ENCODE assay signal across 8 mouse cellular contexts in the genomic region with DNA sequence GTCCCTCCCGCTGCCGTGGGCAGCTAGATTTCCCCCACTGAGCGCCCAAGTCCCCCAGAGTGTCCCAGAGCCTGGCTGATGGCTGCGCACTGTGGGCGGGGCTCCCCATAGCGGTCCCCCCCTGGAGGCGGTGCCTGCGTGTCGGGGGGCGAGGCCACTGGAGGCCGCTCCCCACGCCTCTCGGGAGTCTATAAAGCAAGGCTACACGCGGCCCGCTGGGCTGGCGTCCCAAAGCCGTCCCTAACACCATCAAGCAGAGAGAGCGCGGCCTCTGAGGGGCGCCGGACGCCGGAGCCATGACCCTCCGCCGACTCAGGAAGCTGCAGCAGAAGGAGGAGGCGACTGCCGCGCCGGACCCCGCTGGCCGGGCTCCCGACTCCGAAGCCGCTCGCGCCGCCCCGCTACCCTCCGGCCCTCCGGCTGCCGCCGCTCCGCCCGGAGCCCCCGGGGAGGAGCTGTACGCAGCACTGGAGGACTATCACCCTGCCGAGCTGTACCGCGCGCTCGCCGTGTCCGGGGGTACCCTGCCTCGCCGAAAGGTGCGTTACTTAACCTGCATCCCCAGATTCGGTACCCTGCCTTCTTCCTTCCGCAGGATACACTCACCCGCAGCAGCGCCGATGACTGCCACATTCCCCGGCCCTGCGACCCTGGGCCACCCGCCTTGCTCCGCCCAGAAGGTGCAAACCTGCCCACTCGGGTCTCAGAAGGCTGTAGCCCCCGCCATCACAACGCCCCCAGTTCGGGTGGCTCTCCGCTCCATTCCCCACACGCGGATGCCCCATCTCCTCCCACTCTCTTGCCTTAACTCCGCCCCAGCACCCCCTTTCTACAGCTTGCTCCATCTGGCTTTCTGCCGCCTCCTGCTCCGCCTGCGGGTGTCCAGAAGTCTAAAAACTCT. TPM values are rescaled to one million over a fixed set of nuclear protein-coding genes. Genes with fewer than 3 reads are reported as not detected.
DNase-seq lines count a peak whose midpoint lies in the region; ATAC-seq and TF ChIP-seq lines count a peak whose summit lies in the region.

Gene Grasp, plus strand, starts transcription at position 183 of the 901 bp plus-strand sequence.

- H3K9ac ChIP-seq in ES-Bruce4 (ENCODE audit: low read depth, poor library complexity, severe bottlenecking), result peak within 1 kb of the TSS; percentile 93
- H3K9ac ChIP-seq in lung, embryonic 16.5 days (ENCODE audit: low read length), result peak within 1 kb of the TSS; percentile 80

- H3K9me3 ChIP-seq in ES-Bruce4 (replicated peaks; ENCODE audit: control insufficient read depth, insufficient read depth, low read length, poor library complexity, severe bottlenecking), result no peaks in the 10 kb centered on the region
- H3K9me3 ChIP-seq in lung, embryonic 16.5 days (ENCODE audit: control insufficient read depth, low read length), result no peaks in the 10 kb centered on the region

- peaks cover 4% of the 10 kb centered on the region for H3K36me3 ChIP-seq in ES-Bruce4 (ENCODE audit: control insufficient read depth, insufficient read depth, low read length, poor library complexity, severe bottlenecking)
- peaks cover 6% of the 10 kb centered on the region for H3K36me3 ChIP-seq in lung, embryonic 16.5 days (ENCODE audit: control insufficient read depth, insufficient read depth, low read length)
- H3K36me3 ChIP-seq in thymus, adult 2 months (ENCODE audit: control insufficient read depth, insufficient read depth, low read length), result no peaks in the 10 kb centered on the region

- no peak within 1 kb of the TSS for H3K27ac ChIP-seq in ES-Bruce4 (ENCODE audit: insufficient read depth, low read length)
- H3K27ac ChIP-seq in lung, embryonic 16.5 days (ENCODE audit: low read length), result peak within 1 kb of the TSS; percentile 82
- no peak within 1 kb of the TSS for H3K27ac ChIP-seq in thymus, adult 2 months (ENCODE audit: control insufficient read depth, insufficient read depth, low read length)

- TF ChIP-seq POLR2A in ES-Bruce4 (IDR thresholded peaks at IDR 0.05; ENCODE audit: insufficient read depth, low read length), result peak; percentile 50
- TF ChIP-seq POLR2A in thymus, adult 2 months (IDR thresholded peaks at IDR 0.05; ENCODE audit: control insufficient read depth, extremely low read depth, insufficient read depth, low read length, poor library complexity), result no peak

- WGBS in lung, embryonic 16.5 days, result under 1% methylated on average over 62 of the region's 77 CpGs
- under 1% methylated on average over 77 of the region's 77 CpGs for WGBS in thymus, adult 2 months

- peak; percentile 69 for ATAC-seq in frontal cortex, adult (ENCODE audit: low TSS enrichment)
- ATAC-seq in hematopoietic stem cell, adult 5-6 weeks (replicated peaks in 1 of 2; ENCODE audit: insufficient read depth in 1 of 2, low FRiP score in 2 of 2, low TSS enrichment in 1 of 2, low read depth in 1 of 2, poor library complexity in 2 of 2, severe bottlenecking in 2 of 2), result peak; percentile 73 to 78
- peak; percentile 92 for ATAC-seq in lung, embryonic 16.5 days (ENCODE audit: low read depth)

- no peak for TF ChIP-seq EP300 in ES-Bruce4 (IDR thresholded peaks at IDR 0.05; ENCODE audit: insufficient read depth, low read depth, low read length)

- H3K4me2 ChIP-seq in lung, embryonic 16.5 days (ENCODE audit: low read depth, low read length), result peak within 1 kb of the TSS; percentile 87

- TF ChIP-seq CTCF in ES-Bruce4 (IDR thresholded peaks at IDR 0.05; ENCODE audit: low read depth, low read length), result no peak
- no peak for TF ChIP-seq CTCF in thymus, adult 2 months (IDR thresholded peaks at IDR 0.05; ENCODE audit: borderline replicate concordance, control insufficient read depth, extremely low read depth, insufficient read depth, low read length, poor library complexity)

- peak within 1 kb of the TSS; percentile 81 for H3K4me3 ChIP-seq in ES-Bruce4 (ENCODE audit: low read depth, low read length)
- H3K4me3 ChIP-seq in lung, embryonic 16.5 days (ENCODE audit: low read length), result peak within 1 kb of the TSS; percentile 63
- H3K4me3 ChIP-seq in thymus, adult 2 months (ENCODE audit: control insufficient read depth, insufficient read depth, low read length), result peak within 1 kb of the TSS; percentile 53

- peak; percentile 85 for DNase-seq in cerebellum, adult 11-12 months
- DNase-seq in layer of hippocampus, postnatal 10 days (ENCODE audit: low spot score in 2 of 2), result peak; percentile 83 to 91
- DNase-seq in ovary, adult 18-20 months (ENCODE audit: low spot score), result peak; percentile 90
- peak; percentile 82 for DNase-seq in thymus, adult 2 months

- H3K4me1 ChIP-seq in ES-Bruce4 (ENCODE audit: control insufficient read depth, insufficient read depth, low read length), result peaks cover 7% of the 10 kb centered on the region
- peaks cover 53% of the 10 kb centered on the region for H3K4me1 ChIP-seq in lung, embryonic 16.5 days (replicated peaks; ENCODE audit: control insufficient read depth, insufficient read depth, low read length)
- H3K4me1 ChIP-seq in thymus, adult 2 months (replicated peaks; ENCODE audit: control insufficient read depth, insufficient read depth, low read length), result peaks cover 32% of the 10 kb centered on the region

- no peaks in the 10 kb centered on the region for H3K27me3 ChIP-seq in ES-Bruce4 (ENCODE audit: control insufficient read depth, insufficient read depth, low read length, poor library complexity, severe bottlenecking)
- H3K27me3 ChIP-seq in lung, embryonic 16.5 days (ENCODE audit: control insufficient read depth, insufficient read depth, low read depth, low read length), result no peaks in the 10 kb centered on the region
- H3K27me3 ChIP-seq in thymus, adult 2 months (ENCODE audit: control insufficient read depth, insufficient read depth, low read length), result no peaks in the 10 kb centered on the region; the same call in 1 of the 2 replicates

RNA-seq across cellular contexts. Expression of gene Grasp, which starts in this region (rescaled TPM):
- 8.6 and 9.6 TPM in 2 replicates for polyA plus RNA-seq in ES-Bruce4 (2011; ENCODE audit: insufficient read depth, insufficient read length, low read depth, missing spikeins)
- 6.6 and 7.8 TPM in 2 replicates for total RNA-seq in hematopoietic stem cell, adult 5-6 weeks (2017)
- 10 to 100 TPM; 33.3 to 35.3 TPM for total RNA-seq in layer of hippocampus, postnatal 10 days (2021)
- polyA plus RNA-seq in lung, embryonic 16.5 days (2015; fragmentation: Nextera tagmentation; extraction: Ambion mirVana), result 5.6 and 6.1 TPM in 2 replicates
- polyA plus RNA-seq in thymus, adult 2 months (2012; rRNA removed), result 10.2 and 15.4 TPM in 2 replicates
